Mouse (Mus musculus) lung, postnatal 4 days (tissue): ENCODE measurements around the gene Smpd3.
A peak's percentile ranks its signal among the peaks of the same experiment; 100 is the strongest.

ENCODE experiments used
- DNase-seq, 2 experiments: peaks; one replicate each; pipeline ENCODE4 v3.0.0; 2021

Smpd3 gene

DNA sequence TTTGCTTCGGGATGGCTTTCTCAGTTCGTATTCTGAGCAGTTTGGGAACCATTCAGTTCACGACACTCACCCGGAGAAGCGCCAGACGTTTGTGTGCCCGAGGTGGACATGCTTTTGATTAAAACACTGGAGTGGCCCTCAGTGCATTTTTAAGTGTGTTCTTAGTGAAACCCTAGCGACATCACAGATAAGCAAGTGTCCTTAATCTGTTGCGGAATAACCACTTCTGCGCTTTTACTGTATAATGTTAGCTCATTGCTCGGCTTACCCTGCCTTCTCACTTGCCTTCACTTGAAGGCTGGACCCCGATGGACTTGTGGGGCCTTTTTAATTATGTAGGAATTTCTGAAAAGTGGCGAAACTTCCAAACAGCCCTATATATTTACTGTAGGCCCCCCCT is 126.4 kb downstream of the Smpd3 start:
- DNase-seq: no peak

DNA sequence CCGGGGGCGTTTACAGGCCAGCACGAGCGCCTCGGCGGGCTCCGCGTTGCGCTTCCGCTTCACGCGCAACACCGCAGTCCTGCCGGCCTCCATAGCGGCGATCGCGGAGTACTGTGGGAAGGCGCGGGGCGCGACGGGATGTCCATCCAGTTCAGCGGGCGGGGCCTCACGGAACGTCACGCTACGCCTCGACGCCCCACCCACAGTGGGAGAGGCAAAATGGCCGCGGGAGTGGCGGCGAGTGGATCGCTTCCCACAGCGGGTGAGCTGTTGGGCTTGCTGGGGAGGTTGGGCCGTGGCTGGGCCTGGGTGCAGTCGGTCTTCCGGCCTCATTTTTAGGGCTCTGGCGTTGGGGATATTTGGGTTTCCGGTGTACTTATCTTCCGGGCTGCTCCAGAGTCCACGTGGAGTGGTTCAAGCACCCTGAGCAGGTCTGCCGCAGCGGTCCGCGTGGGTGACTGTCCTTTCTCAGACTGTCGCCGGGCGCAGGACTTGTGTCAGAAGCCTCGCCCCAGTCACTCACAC is 126.9 kb downstream of the Smpd3 start, which contains the start of the genes Slc7a6os and Prmt7:
Gene Slc7a6os (minus strand): TSS at position 115 of the 525 bp plus-strand sequence.
Gene Prmt7 (plus strand): TSS at position 116 of the 525 bp plus-strand sequence.
- DNase-seq: peak; percentile 96 to 97

DNA sequence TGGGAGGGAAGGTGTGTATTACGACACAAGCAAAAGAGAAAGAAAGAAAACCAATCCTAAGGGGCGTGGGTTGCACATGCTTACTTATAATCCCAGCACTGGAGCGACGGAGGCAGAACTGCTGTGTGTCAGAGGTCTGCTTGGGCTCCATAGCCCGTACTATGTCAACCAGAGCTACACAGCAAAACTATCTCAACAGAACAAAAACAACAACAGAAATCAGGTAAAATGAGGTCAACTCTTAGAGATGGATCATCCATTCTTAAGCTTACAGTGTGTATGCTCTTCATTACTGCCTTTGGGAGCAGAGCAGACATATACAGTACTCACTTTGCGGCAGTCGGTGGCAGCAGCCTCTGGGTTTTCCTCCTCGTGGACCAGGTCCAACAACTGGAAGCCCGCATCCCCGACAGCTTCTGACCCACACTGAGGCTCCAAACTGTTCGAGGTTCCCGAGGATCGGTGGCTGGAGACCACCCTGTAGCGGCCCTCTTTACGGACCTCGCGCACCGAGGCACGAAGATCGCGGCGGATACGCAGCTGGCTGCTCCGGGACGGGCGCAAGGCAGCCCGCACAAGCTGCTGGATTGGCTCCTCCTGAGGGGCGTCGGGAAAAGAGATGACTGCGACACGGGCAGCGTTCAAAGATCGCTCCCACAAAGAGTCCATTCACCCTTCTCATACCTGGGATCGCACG is 127.6 kb downstream of the Smpd3 start:
- peak in 1 of 2 experiments; percentile 8 for DNase-seq
